Mouse (Mus musculus) adrenal gland, adult (tissue): ENCODE results near the gene Noxo1.

ENCODE experiments used
- DNase-seq, 2 experiments: peaks; one replicate each; pipeline ENCODE4 v3.0.0; 2022 to 2023; ENCODE audit warnings: low spot score in 1 of 2; ENCODE audit not compliant: inconsistent age in 2 of 2

Noxo1 gene

DNA sequence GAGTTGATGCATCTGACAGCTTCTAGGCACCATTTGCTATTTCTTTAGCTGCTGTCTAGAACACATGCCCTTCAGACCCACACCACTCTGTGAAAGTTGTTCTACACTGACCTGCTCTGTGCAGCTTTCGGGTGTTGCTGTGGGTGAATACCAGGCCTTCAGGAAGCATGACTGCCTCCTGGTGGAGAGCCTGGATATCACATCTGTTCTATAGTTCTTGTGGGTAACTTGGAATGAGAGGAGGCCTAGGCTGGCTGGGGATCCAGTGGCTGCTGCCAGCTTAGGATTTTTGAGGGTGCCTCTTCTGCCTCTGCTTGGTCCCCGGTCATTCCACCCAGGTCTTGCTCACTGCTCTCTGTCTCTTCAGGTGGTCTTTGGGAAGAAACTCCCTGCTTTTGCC, 19.8 kb upstream of the Noxo1 start:
- DNase-seq, result peak in 1 of 2 experiments; percentile 79

DNA sequence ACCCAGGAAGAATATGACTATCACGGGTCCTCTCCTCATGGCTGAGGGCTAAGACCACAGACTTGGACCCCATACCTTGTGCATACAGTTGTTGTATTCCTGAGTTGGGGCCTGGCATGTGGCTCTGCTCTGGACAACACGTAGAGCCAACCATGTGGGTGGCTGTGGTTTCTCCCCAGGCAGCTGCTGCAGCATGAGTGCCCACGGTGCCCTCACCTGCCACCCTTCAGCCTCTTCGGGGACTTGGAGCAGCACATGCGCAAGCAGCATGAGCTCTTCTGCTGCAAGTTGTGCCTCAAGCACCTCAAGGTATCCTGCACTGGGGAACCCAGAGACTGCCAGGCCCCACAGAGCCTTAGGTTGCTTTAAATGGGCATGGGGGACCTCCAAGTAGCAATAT, 19.2 kb upstream of the Noxo1 start:
- no peak for DNase-seq

DNA sequence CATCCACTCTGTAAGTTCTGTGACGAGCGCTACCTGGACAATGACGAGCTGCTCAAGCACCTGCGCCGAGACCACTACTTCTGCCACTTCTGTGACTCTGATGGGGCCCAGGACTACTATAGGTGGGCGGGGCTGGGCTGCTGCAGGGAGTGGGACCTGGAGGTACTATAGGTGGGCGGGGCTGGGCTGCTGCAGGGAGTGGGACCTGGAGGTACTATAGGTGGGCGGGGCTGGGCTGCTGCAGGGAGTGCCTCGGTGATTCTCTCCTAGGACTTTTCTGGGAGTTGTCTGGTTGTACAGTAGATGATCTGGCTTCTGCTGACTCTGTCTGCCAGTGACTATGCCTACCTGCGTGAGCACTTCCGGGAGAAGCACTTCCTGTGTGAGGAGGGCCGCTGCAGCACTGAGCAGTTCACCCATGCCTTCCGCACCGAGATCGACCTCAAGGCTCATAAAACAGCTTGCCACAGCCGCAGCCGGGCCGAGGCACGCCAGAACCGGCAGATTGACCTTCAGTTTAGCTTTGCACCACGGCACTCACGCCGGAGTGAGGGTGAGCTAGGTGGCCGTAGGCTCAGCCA, 18.4 kb upstream of the Noxo1 start:
- no peak for DNase-seq

DNA sequence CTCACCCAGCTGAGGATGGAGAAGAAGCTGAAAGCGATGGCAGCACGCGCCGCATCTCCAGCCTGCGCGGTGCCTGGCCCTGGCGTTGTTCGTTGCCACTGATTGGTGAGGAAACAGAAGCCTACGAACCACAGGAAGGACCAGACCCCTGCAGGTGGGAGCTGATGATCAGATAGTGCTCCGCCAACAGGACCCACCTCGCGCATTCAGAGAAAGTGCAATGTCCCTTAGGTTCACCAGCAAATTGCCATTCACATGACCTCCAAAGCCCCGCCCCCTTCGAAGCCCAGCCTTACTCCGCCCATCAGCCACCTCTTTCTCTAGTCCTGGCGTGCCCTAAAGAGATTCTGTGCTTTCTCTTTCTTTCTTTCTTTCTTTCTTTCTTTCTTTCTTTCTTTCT, 9.5 kb upstream of the Noxo1 start:
- DNase-seq, result peak in 1 of 2 experiments; percentile 33

DNA sequence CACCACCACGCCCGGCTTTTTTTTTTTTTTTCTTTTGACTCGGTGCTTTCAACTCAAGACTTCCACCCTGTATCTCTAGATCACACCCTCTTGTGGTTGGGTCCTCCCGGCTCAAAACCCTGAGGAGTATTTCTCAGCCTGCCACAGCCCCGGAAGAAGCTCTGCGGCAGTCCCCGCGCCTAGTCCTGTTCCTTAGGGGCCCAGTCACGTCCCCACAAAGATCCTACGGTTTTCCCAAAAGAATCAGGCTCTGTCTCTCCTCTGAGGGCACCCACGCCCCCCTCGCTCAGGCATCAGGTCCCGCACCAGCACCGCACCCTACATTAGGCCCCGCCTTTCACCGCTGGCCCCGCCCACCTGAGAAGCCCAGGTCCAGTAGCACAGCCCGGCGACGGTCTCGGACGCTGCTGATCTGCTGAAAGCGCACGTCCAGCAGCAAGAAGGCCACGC, 8.9 kb upstream of the Noxo1 start:
- peak; percentile 70 to 84 for DNase-seq

DNA sequence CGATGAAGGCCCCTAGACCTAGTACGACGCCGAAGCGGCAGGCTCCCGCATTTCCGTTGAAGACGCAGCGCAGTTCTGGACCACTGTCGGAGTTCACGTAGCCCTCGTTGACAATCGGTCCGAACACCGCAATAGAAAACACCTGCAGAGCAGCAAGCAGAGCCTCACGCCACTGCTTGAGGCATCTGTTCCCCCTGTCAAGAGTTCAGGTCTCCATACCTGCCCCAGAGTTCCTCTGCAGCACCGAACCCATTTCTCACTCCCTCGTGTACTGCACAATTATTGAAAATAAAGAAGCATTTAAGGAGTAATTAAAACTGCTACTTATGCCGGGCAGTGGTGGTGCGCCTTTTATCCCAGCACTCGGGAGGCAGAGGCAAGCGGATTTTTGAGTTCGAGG, 8.4 kb upstream of the Noxo1 start:
- no peak for DNase-seq

DNA sequence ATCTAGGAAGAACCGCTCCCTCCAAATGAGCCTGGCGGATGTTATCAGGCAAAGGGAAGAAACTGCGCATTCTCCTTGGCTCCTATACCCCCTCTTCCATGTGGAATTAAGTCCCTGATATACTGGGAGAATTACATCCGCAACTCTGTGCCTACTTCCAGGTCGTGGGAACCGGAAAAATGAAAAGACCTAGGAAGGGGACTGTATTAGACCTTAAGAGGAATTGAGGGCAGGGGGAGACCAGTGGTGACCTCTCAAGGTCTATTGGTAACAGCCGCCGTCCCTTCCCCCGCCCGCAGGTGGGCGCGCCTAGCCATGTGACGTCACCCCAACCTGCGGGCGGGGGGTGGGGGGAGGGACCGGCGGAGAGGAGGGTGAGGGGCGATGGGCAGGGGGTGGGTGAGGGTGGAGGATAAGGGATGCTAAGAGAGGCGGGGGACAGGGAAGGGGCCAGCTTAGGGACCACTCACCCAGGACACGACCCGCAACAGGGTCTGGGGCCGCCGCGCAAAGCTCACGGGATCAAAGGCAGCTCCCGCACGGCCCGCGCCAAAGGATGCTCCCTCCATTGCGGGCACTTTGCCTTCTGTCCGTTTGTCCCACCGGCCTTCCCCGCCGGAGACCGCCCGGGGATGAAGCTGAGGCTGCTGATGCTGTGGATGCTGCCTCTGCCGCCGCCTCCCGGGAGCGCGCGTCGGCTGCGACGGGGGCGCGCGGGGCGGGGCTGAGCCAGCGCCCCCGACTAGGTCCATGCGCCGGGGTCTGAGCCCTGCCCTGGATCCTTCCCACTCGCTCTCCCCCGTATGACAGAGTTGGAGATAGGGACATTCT, 6.6 kb upstream of the Noxo1 start, which contains the start of gene Syngr3:
Gene Syngr3, minus strand, starts transcription at position 705 of the 831 bp plus-strand sequence.
- no peak for DNase-seq

DNA sequence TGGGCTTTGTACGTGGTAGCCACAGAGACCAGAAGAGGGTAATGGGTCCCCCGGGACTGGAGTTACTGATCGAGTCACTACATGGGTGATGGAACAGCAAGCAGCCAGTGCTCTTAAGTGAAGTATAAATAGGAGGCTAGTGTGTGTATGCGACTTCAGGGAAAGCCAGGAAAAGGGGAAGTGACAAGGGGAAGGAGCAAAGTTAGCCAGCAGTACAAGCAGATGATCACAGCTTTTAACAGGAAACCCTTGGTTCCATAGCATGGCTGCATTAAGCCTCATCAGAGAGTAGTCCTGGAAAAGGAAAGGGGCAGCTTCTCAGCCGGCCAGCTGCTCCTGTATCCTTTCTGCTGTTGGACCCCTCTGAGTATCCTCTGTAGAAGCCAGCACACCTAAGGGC, 3.6 kb upstream of the Noxo1 start:
- no peak for DNase-seq

DNA sequence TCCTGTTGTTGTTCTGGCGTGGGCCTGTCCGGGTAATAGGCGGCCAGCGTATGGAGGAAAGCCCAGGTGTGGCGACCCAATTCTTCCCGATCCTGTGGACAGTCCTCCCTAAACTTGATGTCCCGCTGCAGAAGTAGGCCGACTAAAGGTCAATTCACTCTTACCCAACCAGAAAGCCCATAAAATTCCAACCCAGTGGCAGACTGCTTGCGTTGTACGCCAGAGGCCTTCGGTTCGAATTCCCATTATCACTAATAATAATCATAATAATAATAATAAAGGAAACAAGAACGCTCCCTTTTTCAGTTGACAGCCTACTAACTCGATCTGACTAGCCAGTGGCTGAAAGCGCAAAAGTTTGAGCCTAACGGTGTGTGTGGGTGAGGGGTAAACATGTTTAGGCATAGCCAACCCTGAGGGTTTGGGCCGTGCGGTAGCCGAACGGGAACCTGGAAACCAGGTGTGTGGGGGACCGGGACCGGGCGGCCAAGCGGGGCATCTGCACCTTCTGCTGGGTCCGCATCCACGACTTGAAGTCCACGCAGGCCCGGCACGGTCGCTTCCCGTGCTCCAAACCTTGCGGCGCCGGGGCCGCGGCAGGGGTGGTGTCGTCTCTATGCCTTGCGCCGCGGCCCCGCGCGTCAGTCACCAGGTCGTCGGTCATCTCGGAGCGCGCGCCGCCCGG, 566 bp upstream of the Noxo1 start:
- DNase-seq, result peak in 1 of 2 experiments; percentile 68

DNA sequence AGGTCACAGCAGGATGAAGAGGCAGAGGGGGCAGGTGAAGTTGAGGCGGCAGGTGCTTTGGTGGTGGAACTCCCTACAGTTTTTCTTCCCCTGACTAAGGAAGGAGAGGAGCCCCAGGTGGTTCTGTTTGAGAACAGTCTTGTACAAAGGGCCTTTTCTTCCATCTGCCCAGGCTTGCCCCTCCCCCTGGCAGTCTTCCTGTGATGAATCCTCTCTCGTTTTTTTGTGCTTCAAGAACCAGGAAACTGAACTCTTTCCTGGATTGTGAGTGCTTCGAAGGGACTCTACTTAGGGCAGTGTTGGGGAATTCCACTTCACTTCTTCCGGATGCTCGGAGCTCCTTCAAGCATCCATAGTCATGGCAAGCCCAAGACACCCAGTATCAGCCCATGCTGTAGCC, 2.0 kb downstream of the Noxo1 start:
- DNase-seq, result no peak

DNA sequence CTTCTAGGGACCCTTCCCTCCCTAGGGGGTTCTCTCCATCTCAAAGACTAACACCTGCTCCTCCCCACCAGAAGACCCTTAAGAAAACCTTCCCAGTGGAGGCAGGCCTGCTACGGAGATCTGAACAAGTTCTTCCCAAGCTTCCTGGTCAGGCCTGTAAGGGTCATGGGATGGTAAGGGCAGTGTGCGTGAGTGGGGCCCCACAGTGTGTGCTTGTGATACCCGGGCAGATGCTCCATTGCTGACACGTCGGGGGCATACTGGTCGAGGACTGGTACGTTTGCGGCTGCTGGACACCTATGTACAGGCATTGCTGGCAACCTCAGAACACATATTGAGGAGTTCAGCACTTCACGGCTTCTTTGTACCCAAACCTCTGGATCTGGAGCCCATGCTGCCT, 2.7 kb downstream of the Noxo1 start:
- DNase-seq, result no peak

DNA sequence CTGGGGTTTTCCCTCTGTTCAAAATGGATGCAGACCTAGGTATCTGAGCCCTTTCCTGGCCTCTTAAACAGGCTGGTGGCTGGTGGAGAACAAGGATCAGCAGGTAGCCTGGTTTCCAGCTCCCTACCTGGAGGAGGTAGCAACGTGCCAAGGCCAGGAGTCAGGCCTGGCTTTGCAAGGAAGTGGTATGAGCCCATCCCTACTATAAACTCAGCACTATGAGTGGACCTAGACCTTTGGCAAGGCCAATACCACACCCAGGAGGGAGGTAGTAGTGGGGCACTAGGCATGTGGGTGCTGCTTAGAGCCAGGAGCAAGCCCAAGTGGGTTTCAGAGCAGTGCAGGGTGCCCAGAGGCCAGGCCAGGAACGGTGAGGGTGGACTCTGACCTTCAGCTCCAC, 3.4 kb downstream of the Noxo1 start:
- peak in 1 of 2 experiments; percentile 52 for DNase-seq

DNA sequence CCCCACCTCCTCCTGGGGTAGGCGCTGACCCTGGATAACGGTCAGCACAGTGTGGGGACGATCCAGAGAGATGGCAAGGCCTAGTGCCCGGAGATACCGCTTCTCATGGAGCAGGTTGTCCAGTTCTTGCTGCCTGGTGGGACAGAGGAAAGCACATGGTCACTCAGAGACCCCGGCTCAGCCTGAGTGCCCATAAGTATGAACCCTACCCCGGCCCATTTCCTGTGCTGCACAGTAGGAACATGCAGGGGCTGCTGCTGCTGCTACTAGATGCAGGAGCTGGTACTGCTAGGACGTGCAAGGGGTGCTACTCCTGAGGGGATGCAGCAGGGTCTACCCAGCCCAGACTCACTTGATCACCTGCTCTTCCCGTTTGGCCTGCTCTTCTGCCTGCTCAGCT, 5.2 kb downstream of the Noxo1 start:
- DNase-seq, result no peak

DNA sequence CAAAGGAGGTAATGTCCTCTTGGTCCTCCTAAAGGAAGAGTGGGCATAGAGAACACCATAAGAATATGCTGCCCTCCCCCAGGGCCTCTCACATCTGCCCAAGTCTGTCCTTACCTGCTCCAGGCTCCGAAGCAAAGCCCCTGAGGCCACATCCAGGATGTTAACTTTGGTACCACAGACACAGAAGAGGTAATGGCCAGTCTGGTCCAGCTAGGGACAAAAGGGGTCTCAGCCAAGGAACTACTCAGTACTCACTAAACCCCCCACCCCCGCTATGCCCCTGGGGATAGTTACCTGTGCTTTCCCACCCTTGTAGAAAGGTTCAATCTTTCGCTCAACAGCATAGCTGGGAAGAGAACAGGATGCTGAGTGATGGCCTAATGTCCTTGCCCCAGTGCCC, 9.8 kb downstream of the Noxo1 start:
- DNase-seq, result no peak

DNA sequence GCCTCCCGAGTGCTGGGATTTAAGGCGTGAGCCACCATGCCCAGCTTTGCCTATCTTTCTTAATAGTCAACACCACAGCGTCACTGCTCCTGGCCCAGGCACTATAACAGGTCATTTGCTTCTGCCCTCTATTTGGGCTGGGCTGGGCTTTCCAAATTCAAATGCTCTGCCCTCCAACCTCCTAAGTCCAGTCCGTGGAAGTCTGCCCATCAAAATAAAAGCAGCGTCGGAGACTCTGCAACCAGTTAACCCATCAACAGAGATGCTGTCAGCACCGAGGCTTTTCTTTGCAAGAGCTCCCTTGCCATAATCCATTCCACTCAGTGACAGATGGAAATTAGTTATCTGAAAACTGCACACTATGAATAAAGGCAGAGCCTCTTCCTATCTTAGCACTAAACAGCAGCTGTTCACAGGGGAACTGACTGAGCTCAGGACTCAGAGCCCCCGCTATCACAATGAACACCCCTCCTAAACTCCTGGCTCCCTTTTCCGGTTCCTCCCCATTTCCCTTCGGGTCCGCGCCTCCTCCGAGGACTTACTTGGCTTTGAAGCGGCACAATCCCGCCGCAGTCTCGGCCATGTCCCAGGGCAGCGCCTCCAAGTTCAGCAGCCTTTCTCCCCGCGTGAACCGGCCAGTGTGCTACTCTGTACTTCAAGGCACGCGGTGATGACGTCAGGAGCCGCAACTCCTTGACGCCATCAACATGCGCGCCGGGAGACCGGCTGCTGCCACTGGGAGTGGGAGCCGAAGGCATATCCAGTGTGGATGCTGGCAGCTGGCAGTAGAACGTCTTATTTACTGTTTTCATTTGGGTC, 11.2 kb downstream of the Noxo1 start, which contains the start of gene Tbl3:
Gene Tbl3, minus strand, starts transcription at position 679 of the 819 bp plus-strand sequence.
- DNase-seq, result peak; percentile 93 to 98

DNA sequence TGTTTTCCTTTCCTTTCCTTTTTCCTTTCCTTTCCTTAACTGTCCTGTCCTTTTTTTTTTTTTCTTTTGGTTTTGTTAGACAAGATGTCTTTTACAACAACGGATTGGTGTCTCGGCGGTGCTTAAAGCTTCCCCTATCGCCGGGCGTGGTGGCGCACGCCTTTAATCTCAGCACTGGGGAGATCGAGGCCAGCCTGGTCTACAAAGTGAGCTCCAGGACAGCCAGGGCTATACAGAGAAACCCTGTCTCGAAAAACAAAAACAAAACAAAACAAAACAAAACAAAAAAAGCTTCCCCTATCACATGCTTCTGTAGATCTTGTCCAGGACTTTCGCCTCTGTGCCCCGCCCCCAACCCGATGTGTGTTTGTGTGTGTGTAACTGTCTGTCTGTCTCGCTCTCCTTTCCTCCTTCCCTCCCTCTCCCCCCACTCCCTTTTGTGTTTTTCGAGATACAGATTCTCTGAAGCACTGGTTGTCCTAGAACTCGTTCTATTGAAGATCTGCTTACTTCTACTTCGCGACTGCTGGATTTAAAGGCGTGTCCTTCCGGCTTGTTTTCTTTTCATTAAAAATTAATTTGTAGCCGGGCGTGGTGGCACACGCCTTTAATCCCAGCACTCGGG, 11.9 kb downstream of the Noxo1 start:
- DNase-seq, result no peak

DNA sequence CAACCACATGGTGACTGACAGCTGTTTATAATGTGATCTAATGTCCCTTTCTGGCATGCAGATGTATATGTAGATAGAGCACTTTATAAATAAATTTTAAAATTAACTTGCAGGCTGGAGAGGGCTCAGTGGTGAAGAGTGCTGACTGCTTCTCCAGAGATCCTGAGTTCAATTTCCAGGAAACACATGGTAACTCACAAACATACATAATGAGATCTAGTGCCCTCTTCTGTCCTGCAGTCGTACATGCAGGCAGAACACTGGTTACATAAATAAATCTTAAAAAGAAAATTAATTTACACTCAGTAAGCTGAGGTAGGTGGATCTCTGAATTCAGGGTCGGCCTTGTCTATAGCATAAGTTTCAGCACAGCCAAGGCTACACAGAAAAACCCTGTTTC, 12.6 kb downstream of the Noxo1 start:
- DNase-seq, result peak in 1 of 2 experiments; percentile 53

DNA sequence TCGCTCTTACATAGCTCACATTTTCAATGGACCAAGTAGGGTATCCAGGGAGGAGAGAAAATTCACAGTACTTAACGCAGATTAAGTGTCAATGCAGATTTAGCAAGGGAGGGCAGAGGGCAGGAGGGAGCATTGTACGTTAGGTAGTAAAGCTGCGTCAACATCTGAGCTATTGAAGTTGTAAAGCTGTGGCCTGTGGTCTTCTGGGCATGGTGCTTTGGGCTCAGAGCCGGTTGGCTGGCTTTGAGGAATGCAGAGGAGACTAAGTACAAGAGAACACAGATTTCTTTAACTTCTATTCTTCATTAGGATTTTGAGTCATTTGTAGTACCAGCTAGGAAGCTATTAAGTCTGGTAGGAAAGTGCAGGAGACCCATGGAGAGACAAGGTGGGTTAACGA, 19.5 kb downstream of the Noxo1 start:
- DNase-seq, result no peak

DNA sequence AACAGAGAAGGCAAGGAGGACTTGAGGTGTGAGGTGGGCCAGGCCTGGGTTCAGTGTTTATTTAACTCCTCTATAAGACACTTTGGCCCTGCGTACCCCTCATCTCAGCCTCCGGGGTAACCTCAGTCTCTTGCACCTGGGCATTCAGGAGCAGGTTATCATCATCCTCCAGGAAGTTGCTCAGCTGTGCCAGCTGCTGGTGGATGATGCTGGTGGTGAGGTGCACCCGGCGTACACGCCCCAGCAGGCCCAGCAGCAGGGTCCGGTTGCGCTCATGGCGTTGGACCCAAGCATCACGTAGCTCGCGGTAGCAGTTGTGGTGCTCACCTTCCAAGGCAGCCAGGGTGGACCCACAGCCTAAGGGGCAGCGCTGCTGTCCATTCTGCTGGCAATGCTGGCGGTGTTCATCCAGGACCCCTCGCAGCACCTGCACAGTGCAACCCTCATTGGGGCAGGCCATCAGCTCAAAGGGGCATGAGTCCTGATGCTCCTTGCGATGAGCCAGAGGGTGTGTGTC, 20.2 kb downstream of the Noxo1 start:
- no peak for DNase-seq

DNA sequence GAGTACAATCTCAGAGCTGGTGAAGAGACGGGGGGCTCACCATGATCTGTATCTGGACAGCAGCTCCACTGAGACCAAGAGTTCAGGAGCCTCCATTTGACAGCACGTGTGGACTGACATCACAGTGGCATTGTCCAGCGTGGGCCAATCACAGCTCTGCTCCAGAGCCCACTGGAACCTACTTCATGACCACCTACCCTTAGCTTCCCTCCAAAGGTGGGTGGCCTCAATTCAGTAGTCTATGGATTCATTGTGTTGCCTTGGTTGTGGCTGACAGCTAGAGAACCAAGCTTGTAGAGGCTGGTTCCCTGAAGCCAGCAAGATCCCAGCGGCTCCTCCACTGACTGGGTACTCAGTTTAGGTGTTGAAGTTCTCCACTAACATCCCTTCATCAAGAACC, 21.9 kb downstream of the Noxo1 start, which contains the start of the genes Rnf151 and Rps2:
Gene Rnf151, minus strand, starts transcription at position 121 of the 400 bp plus-strand sequence.
Gene Rps2, plus strand, starts transcription at position 174 of the 400 bp plus-strand sequence.
- no peak for DNase-seq
